ENCODE assay signal across 8 mouse cellular contexts in the genomic region with DNA sequence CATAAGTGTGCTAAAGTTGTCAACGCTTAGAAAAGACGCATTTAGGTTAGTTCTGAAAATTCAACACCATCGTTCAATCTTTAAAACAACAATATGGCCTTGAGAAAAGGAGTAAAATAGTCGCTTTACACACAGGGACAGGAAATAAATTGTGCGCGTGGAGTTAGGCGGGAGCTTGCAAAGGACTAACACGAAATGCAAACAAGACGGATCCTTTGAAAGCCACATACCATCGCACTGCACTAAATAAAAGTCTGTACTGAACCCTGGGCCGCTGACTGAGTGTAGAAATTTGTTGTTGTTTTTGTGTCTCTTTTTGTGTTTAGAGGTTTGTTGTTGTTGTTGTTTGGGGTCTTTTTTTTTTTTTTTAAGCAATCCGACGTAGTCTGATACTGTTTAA.
DNase-seq lines count a peak whose midpoint lies in the region; ATAC-seq and TF ChIP-seq lines count a peak whose summit lies in the region.

No protein-coding gene starts in this region.

- TF ChIP-seq CTCF in gastrocnemius, adult 2 months (IDR thresholded peaks at IDR 0.05) = no peak

- ATAC-seq in hindbrain, embryonic 16.5 days = no peak
- ATAC-seq in midbrain, embryonic 12.5 days (ENCODE audit: low FRiP score, low read depth) = no peak

- H3K27ac ChIP-seq in gastrocnemius, adult 2 months = peak overlapping the region; percentile 100
- H3K27ac ChIP-seq in hindbrain, embryonic 16.5 days (ENCODE audit: low read depth, low read length) = peak overlapping the region; percentile 90
- H3K27ac ChIP-seq in midbrain, embryonic 12.5 days (replicated peaks) = peak overlapping the region; percentile 91

- H3K4me3 ChIP-seq in gastrocnemius, adult 2 months = peak overlapping the region; percentile 98
- H3K4me3 ChIP-seq in hindbrain, embryonic 16.5 days (ENCODE audit: low read length) = peak overlapping the region; percentile 56
- peak overlapping the region; percentile 45 for H3K4me3 ChIP-seq in midbrain, embryonic 12.5 days

- no peaks in the 10 kb centered on the region for H3K36me3 ChIP-seq in hindbrain, embryonic 16.5 days (ENCODE audit: control insufficient read depth, insufficient read depth, low read length)
- no peaks in the 10 kb centered on the region for H3K36me3 ChIP-seq in midbrain, embryonic 12.5 days

- no peaks in the 10 kb centered on the region for H3K27me3 ChIP-seq in hindbrain, embryonic 16.5 days (replicated peaks; ENCODE audit: control insufficient read depth, insufficient read depth, low read length)
- H3K27me3 ChIP-seq in midbrain, embryonic 12.5 days = no peaks in the 10 kb centered on the region

- WGBS in hindbrain, embryonic 16.5 days = under 1% methylated on average over 13 of the region's 13 CpGs
- under 1% methylated on average over 13 of the region's 13 CpGs for WGBS in midbrain, embryonic 12.5 days

- H3K9ac ChIP-seq in hindbrain, embryonic 16.5 days (ENCODE audit: low read depth, low read length) = peak overlapping the region; percentile 71
- peak overlapping the region; percentile 64 for H3K9ac ChIP-seq in midbrain, embryonic 12.5 days (replicated peaks)

- H3K4me1 ChIP-seq in hindbrain, embryonic 16.5 days (ENCODE audit: control insufficient read depth, insufficient read depth, low read depth, low read length) = no peaks in the 10 kb centered on the region; the same call in none of the 2 replicates
- H3K4me1 ChIP-seq in midbrain, embryonic 12.5 days = peaks cover 53% of the 10 kb centered on the region

- H3K4me2 ChIP-seq in hindbrain, embryonic 16.5 days (ENCODE audit: low read length) = peak overlapping the region; percentile 88
- H3K4me2 ChIP-seq in midbrain, embryonic 12.5 days (replicated peaks) = peak overlapping the region; percentile 94

- intact Hi-C loops in gastrocnemius, adult 2 months (cut with DNase I) = no loop called here
- intact Hi-C loops in gastrocnemius, postnatal 36 days (cut with DNase I) = loop anchor here (2.0 kb wide), 2 partner anchors 26 to 76 kb away; no protein-coding TSS in a partner anchor

- H3K9me3 ChIP-seq in hindbrain, embryonic 16.5 days (ENCODE audit: control insufficient read depth, low read length) = no peaks in the 10 kb centered on the region
- no peaks in the 10 kb centered on the region for H3K9me3 ChIP-seq in midbrain, embryonic 12.5 days

- DNase-seq in gastrocnemius, adult 2 months = no peak
- DNase-seq in gastrocnemius, postnatal 36 days = no peak
- DNase-seq in embryo, embryonic 9.5 days (ENCODE audit: extremely low spot score) = peak; percentile 57
- no peak for DNase-seq in cerebellum, postnatal 4 days (ENCODE audit: low spot score in 2 of 2)
- no peak for DNase-seq in right cerebral cortex, postnatal 25 days
- no peak for DNase-seq in frontal cortex, adult 2 months (ENCODE audit: extremely low spot score in 1 of 2, low spot score in 1 of 2)

Comparison
In these comparisons a context has a peak if more than half of its experiments do, and no peak if none do; other contexts are left out.
1. H3K4me3 ChIP-seq: peak in every context shown above with its lines; median percentile 98 in gastrocnemius, adult 2 months; 56 in hindbrain, embryonic 16.5 days; 45 in midbrain, embryonic 12.5 days.